ENCODE assay signal across 28 mouse cellular contexts in the genomic region with DNA sequence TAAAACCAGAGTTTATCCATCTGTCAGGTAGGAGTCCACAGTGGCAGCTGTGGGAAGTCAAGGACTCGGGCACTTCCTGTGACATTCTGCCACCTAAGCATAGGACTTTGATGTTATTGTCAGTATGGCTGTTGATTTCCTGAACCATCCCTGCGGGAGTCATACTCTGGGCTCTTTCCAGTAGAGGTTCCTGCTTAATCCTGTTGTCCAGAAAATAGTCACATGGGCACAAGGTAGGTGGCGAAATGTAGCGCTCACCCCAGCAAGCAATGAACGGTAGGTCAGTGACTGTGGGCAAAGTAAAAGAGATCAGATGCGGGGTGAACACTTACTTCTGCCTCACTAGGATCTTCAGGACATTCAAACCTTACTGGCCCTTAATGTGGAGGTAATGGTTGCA.
A peak's percentile ranks its signal among the peaks of the same experiment; 100 is the strongest.
DNase-seq lines count a peak whose midpoint lies in the region; ATAC-seq and TF ChIP-seq lines count a peak whose summit lies in the region.
"Had no signal": no experiment of that assay in that cellular context is flagged by ENCODE, and none has a peak within 500 bp of the region (broad histone marks: within the 10 kb centered on the region; RNA-seq: fewer than 3 reads in every experiment).

No protein-coding gene starts in this region.

- TF ChIP-seq POLR2A in kidney, adult 2 months (IDR thresholded peaks at IDR 0.05; ENCODE audit: low read depth, low read length), result no peak

- H3K27me3 ChIP-seq in kidney, adult 2 months (replicated peaks; ENCODE audit: control insufficient read depth, insufficient read depth, low read length), result no peaks in the 10 kb centered on the region
- H3K27me3 ChIP-seq in liver, postnatal 0 days (ENCODE audit: insufficient read depth, low read length), result no peaks in the 10 kb centered on the region
- no peaks in the 10 kb centered on the region for H3K27me3 ChIP-seq in liver, embryonic 11.5 days (replicated peaks; ENCODE audit: control insufficient read depth, insufficient read depth, low read length)
- H3K27me3 ChIP-seq: embryonic facial prominence, embryonic 13.5 days; forebrain, embryonic 12.5 days; forebrain, embryonic 15.5 days; heart, embryonic 12.5 days; heart, embryonic 15.5 days; hindbrain, embryonic 13.5 days had no signal

- no peak overlapping the region for H3K4me2 ChIP-seq in liver, postnatal 0 days (ENCODE audit: low read depth, low read length)
- H3K4me2 ChIP-seq in liver, embryonic 11.5 days, result no peak overlapping the region
- H3K4me2 ChIP-seq: embryonic facial prominence, embryonic 13.5 days; forebrain, embryonic 12.5 days; forebrain, embryonic 15.5 days; heart, embryonic 12.5 days; heart, embryonic 15.5 days; hindbrain, embryonic 13.5 days had no signal

- DNase-seq in kidney, adult 2 months, result peak; percentile 75
- no peak for DNase-seq in kidney, postnatal 4 days
- DNase-seq in layer of hippocampus, adult 2 months (ENCODE audit: low spot score in 2 of 2), result no peak
- no peak for DNase-seq in layer of hippocampus, postnatal 36 days
- DNase-seq in liver, postnatal 0 days, result no peak
- no peak for DNase-seq in liver, embryonic 11.5 days (ENCODE audit: low spot score)
- DNase-seq: adrenal gland, adult 2 months; adrenal gland, postnatal 14 days; cerebellum, adult 11-12 months; cerebellum, adult 8-10 months; cerebellum, postnatal 10 days; cerebellum, postnatal 36 days; embryo, embryonic 11 days; gastrocnemius, postnatal 25 days; heart, adult 18-20 months; heart, postnatal 10 days; heart, postnatal 36 days had no signal

- peak; percentile 40 for ATAC-seq in liver, postnatal 0 days
- ATAC-seq in liver, embryonic 11.5 days (replicated peaks; ENCODE audit: low FRiP score), result no peak
- ATAC-seq in inflammation-experienced regulatory T-cells, adult 6 months, result no peak
- ATAC-seq: CD4-positive, CD25-positive, alpha-beta regulatory T cell, adult 4 months; forebrain, embryonic 15.5 days had no signal

- no peak for TF ChIP-seq CTCF in kidney, adult 2 months (conservative IDR thresholded peaks at IDR 0.05; ENCODE audit: insufficient read depth, insufficient read length, low read depth, low read length)
- TF ChIP-seq CTCF in layer of hippocampus, adult 2 months (conservative IDR thresholded peaks at IDR 0.05), result no peak
- TF ChIP-seq CTCF in liver, postnatal 0 days (IDR thresholded peaks at IDR 0.05; ENCODE audit: low read depth), result no peak

- H3K9ac ChIP-seq in liver, postnatal 0 days (replicated peaks), result no peak overlapping the region
- no peak overlapping the region for H3K9ac ChIP-seq in liver, embryonic 11.5 days (ENCODE audit: low read depth, low read length)
- H3K9ac ChIP-seq: embryonic facial prominence, embryonic 13.5 days; forebrain, embryonic 12.5 days; forebrain, embryonic 15.5 days; heart, embryonic 12.5 days; heart, embryonic 15.5 days; hindbrain, embryonic 13.5 days had no signal

- H3K36me3 ChIP-seq in kidney, adult 2 months (ENCODE audit: control insufficient read depth, insufficient read depth, low read length), result no peaks in the 10 kb centered on the region
- no peaks in the 10 kb centered on the region for H3K36me3 ChIP-seq in liver, postnatal 0 days (replicated peaks; ENCODE audit: insufficient read depth, low read length)
- H3K36me3 ChIP-seq in liver, embryonic 11.5 days (ENCODE audit: control insufficient read depth, insufficient read depth, low read length), result no peaks in the 10 kb centered on the region
- H3K36me3 ChIP-seq: embryonic facial prominence, embryonic 10.5 days; embryonic facial prominence, embryonic 13.5 days; forebrain, embryonic 12.5 days; forebrain, embryonic 15.5 days; heart, embryonic 12.5 days; heart, embryonic 15.5 days; hindbrain, embryonic 10.5 days; hindbrain, embryonic 13.5 days had no signal

- 32% methylated on average over 6 of the region's 6 CpGs for WGBS in kidney, adult 2 months
- WGBS in liver, postnatal 0 days (ENCODE audit: insufficient replicate concordance), result 54% methylated on average over 6 of the region's 6 CpGs
- 74% methylated on average over 6 of the region's 6 CpGs for WGBS in liver, embryonic 11.5 days

- H3K27ac ChIP-seq in kidney, adult 2 months (ENCODE audit: insufficient read depth, low read depth, low read length), result peak overlapping the region; percentile 21; the same call in 1 of the 2 replicates
- H3K27ac ChIP-seq in layer of hippocampus, adult 2 months, result peak overlapping the region; percentile 72
- peak overlapping the region; percentile 36; the same call in 1 of the 2 replicates for H3K27ac ChIP-seq in liver, postnatal 0 days (ENCODE audit: low read depth)
- H3K27ac ChIP-seq in liver, embryonic 11.5 days (ENCODE audit: low read depth, low read length), result no peak overlapping the region
- H3K27ac ChIP-seq: embryonic facial prominence, embryonic 10.5 days; embryonic facial prominence, embryonic 13.5 days; forebrain, embryonic 12.5 days; forebrain, embryonic 15.5 days; heart, embryonic 15.5 days; hindbrain, embryonic 10.5 days; hindbrain, embryonic 13.5 days had no signal

- TF ChIP-seq EP300 in liver, postnatal 0 days (IDR thresholded peaks at IDR 0.05; ENCODE audit: low read depth), result no peak

- no peaks in the 10 kb centered on the region for H3K9me3 ChIP-seq in liver, postnatal 0 days (ENCODE audit: low read length)
- H3K9me3 ChIP-seq in liver, embryonic 11.5 days (ENCODE audit: control insufficient read depth, low read length), result no peaks in the 10 kb centered on the region
- H3K9me3 ChIP-seq: embryonic facial prominence, embryonic 10.5 days; embryonic facial prominence, embryonic 13.5 days; forebrain, embryonic 12.5 days; forebrain, embryonic 15.5 days; heart, embryonic 12.5 days; heart, embryonic 15.5 days; hindbrain, embryonic 10.5 days; hindbrain, embryonic 13.5 days had no signal

- no peak overlapping the region for H3K4me3 ChIP-seq in kidney, adult 2 months (ENCODE audit: insufficient read depth, low read depth, low read length)
- no peak overlapping the region for H3K4me3 ChIP-seq in layer of hippocampus, adult 2 months
- no peak overlapping the region for H3K4me3 ChIP-seq in liver, postnatal 0 days (ENCODE audit: low read depth, low read length)
- H3K4me3 ChIP-seq in liver, embryonic 11.5 days (ENCODE audit: low read depth, low read length), result no peak overlapping the region
- H3K4me3 ChIP-seq: embryonic facial prominence, embryonic 10.5 days; embryonic facial prominence, embryonic 13.5 days; erythroblast, embryonic 14.5 days; forebrain, embryonic 12.5 days; forebrain, embryonic 15.5 days; heart, embryonic 12.5 days; heart, embryonic 15.5 days; hindbrain, embryonic 10.5 days; hindbrain, embryonic 13.5 days had no signal

- peaks cover 47% of the 10 kb centered on the region for H3K4me1 ChIP-seq in kidney, adult 2 months (ENCODE audit: control insufficient read depth, insufficient read depth, low read length)
- H3K4me1 ChIP-seq in liver, postnatal 0 days (ENCODE audit: insufficient read depth), result peaks cover 51% of the 10 kb centered on the region
- peaks cover 43% of the 10 kb centered on the region for H3K4me1 ChIP-seq in liver, embryonic 11.5 days (replicated peaks; ENCODE audit: control insufficient read depth, insufficient read depth, low read length)
- H3K4me1 ChIP-seq: forebrain, embryonic 15.5 days had no signal
